Mouse (Mus musculus): ENCODE measurements around the gene Sel1l.
"Not testable (repeated sequence)": the region's sequence is repeated elsewhere in the genome, so short reads cannot be mapped to it uniquely, and the experiment has no call there.

Sel1l gene

DNA sequence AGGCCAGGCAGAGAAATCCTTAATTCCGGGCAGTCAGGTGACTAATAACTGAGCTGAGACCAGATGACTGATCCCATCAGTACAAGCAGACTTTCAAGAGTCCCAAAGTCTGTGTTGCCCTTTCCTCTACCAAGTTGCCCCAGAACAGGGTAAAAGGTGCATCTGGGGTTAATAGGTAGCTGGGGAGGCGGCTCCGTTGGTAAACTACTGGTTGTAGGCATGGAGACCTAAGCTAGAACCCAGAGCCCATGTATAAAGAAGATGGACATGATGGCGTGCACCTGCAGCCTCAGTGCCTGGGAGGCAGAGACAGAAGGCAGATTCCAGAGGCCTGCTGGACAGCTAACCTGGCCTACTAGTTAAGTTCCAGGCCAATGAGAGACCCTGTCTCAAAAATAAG lies 30.2 kb downstream of the Sel1l start:
- DNase-seq (ENCODE audit: extremely low spot score, low spot score), result no peak

GRCm38 (mm10) chr12:91815990-91816389 lies 33.0 kb downstream of the Sel1l start:
- peak; percentile 62 for DNase-seq (ENCODE audit: extremely low spot score, low spot score)

DNA sequence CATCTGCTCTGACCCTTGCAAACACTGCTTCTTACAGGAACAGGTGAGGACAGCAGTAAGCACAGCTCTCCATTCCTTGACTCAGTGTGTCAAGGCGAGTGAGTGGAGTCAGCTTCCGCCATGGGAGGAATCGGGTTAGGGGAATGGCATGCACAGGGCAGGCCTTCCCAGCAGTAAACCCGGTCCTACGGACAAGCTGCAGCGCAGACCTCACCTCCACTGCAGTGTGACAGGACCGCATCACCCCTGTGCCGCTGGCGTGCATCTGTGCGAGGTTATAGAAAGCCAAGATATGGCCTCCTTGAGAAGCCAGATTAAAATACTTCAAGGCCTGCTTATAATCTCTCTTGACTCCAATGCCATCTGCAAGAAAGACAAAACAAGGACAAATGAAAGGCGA lies 33.4 kb downstream of the Sel1l start:
- DNase-seq (ENCODE audit: extremely low spot score, low spot score), result no peak

DNA sequence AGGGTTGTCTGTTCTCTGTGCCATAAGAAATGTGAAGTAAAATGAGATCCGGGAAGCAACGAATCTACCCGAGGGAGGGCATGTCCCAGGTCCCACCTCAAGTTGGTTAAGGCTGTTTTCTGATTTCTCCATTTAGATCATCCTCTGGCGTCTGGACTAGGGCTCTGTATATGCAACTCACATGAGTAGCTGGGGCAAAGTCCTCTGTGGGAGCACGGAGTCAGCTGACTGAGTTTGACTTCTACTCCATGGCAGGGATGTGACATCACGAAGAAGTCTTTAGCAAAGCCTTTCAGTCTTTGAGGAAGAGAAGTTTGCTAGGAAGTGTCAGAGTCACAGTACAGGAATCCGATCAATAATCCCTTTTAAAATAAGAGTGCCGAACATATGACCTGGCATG lies 40.0 kb downstream of the Sel1l start:
- no peak for DNase-seq (ENCODE audit: extremely low spot score, low spot score)

GRCm38 (mm10) chr12:91807761-91808160 lies 41.2 kb downstream of the Sel1l start:
- no peak for DNase-seq (ENCODE audit: extremely low spot score, low spot score)

DNA sequence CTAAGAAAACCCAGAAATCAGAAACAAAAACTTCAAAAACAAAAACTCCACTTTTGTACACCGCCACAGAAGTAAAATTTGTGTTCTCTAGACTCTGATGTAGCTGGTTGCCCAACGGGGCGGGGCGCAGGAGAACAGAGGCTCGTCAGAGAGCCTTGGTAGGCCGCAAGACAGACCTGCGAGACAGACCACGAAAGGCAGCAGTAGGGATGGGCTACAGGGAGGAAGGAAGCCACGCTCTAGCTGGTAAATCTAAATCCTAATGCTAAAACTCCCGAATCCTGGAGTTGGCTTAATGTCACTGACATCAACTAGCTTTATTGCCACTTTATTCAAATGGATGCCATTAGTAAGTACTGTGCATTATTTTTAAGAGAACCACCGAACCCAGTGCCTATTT lies 41.9 kb downstream of the Sel1l start:
- DNase-seq (ENCODE audit: extremely low spot score, low spot score), result no peak

GRCm38 (mm10) chr12:91804262-91804661 lies 44.7 kb downstream of the Sel1l start:
- DNase-seq (ENCODE audit: extremely low spot score, low spot score), result no peak

- no peak for DNase-seq (ENCODE audit: extremely low spot score, low spot score)
These were observed 45.6 kb downstream of the Sel1l start for GRCm38 (mm10) chr12:91803207-91803932.

GRCm38 (mm10) chr12:91802586-91803206 lies 46.3 kb downstream of the Sel1l start:
- DNase-seq (ENCODE audit: extremely low spot score, low spot score), result no peak

DNA sequence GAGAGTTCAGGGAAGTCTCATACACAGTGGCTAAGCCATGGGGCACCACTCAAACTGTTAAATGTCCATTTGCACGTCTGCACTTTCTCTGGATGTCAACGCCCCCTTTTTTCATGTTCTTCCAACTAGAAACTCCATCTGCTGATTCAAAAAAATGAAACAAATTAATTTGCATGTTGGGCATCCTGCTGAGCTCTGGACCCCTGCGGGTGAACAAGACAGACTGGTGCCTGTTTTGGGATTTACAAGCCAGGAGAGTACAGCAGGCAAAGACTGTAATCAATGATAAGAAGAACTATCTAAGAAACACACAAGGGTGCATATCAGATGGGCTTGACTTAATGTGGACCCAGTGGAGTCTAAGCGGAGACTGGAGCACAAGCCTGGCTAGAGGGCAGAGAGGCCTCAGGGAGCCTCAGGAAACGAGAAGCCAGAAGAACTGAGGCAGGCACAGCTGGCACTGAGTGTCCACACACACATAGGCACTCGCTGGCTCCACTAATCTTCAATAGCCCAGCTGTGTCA lies 48.0 kb downstream of the Sel1l start:
- DNase-seq (ENCODE audit: extremely low spot score, low spot score), result no peak

GRCm38 (mm10) chr12:91799821-91800335 lies 49.1 kb downstream of the Sel1l start:
- no peak for DNase-seq (ENCODE audit: extremely low spot score, low spot score)

GRCm38 (mm10) chr12:91799379-91799773 lies 49.6 kb downstream of the Sel1l start:
- no peak for DNase-seq (ENCODE audit: extremely low spot score, low spot score)

- DNase-seq (ENCODE audit: extremely low spot score, low spot score), result no peak
These were observed 50.1 kb downstream of the Sel1l start for GRCm38 (mm10) chr12:91798720-91799378.

DNA sequence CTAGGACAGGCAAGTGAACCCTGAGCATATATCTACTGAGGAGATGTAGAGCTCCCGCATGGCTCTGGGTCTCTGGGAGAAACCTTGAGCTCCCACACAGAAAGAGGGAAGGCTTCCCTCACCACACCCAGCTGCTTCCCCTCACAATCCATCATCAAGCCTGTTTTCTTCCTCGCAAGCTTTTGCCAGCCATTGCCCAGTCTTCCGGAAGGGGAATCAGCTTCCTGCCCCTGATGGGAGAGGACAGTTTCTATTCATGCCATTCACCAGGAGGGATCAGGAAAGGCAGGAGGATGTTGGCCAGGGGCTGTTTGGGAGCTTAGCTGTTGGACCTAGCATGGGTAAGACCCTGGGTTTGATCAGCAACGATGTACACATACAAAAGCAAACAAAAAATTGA lies 52.2 kb downstream of the Sel1l start:
- no peak for DNase-seq (ENCODE audit: extremely low spot score, low spot score)

GRCm38 (mm10) chr12:91793266-91793665 lies 55.7 kb downstream of the Sel1l start:
- DNase-seq (ENCODE audit: extremely low spot score, low spot score), result no peak

DNA sequence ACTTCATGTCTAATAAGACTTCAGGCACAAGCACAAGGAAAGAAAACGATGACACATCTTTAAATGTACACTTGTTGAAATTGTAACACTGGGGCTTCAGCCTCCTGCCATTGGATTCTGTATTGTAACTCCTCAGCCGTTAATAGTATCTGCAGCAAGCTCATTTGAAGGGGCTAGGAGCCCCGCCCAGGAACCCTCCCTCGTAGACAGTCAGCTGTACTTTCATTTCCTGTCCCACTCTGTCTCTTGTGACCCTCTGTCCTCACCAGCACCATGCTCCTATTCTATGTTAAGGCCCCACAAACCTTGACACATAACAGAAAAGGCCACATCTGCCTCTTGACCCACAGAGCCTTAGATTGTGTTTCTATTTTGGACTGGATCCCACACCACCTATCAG lies 57.1 kb downstream of the Sel1l start:
- no peak for DNase-seq (ENCODE audit: extremely low spot score, low spot score)

DNA sequence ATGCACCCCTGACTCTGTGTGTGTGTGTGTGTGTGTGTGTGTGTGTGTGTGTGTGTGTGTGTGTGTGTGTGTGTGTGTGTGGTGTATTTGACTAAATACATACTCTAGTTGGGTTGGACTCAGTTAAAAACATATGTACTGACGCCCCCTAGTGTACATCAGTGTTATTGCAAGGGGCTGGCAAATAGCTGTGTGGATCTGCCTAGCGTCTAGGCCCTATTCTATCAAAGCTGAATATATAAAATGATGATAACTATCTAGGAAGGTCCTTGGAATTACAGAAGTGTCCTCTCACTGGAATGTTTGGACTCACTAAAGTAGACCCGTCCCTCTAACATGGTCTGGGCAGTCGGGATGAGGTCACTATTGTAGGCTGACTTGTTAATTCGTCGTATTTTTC lies 59.2 kb downstream of the Sel1l start:
- DNase-seq (ENCODE audit: extremely low spot score, low spot score), result peak; percentile 61

DNA sequence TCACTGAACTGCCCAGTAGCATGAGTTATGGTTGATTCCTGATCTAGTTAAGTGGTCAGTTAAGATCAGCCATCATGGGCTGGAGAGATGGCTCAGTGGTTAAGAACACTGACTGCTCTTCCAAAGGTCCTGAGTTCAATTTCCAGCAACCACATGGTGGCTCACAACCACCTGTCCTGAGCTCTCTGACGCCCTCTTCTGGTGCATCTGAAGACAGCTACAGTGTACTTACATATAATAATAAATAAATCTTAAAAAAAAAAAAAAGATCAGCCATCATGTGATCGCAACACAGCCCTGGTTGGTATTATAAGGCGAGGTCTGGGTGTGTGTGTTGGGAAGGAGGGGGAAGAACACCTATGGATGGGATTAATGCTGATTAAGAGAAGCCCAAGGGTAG lies 60.5 kb downstream of the Sel1l start:
- DNase-seq (ENCODE audit: extremely low spot score, low spot score), result not testable (repeated sequence)

- DNase-seq (ENCODE audit: extremely low spot score, low spot score), result no peak
These were observed 61.0 kb downstream of the Sel1l start, which contains the start of gene Ston2 for GRCm38 (mm10) chr12:91787959-91788437. Gene Ston2 (minus strand): TSS chr12:91788387.

GRCm38 (mm10) chr12:91786355-91786754 lies 62.6 kb downstream of the Sel1l start:
- DNase-seq (ENCODE audit: extremely low spot score, low spot score), result no peak

- no peak for DNase-seq (ENCODE audit: extremely low spot score, low spot score)
These were observed 67.5 kb downstream of the Sel1l start for GRCm38 (mm10) chr12:91781432-91781831.

GRCm38 (mm10) chr12:91780531-91780930 lies 68.4 kb downstream of the Sel1l start:
- no peak for DNase-seq (ENCODE audit: extremely low spot score, low spot score)

All from neural tube, embryonic 10.5 days (tissue).